Comparison of ENCODE assay signal across 13 mouse cellular contexts in the genomic region with DNA sequence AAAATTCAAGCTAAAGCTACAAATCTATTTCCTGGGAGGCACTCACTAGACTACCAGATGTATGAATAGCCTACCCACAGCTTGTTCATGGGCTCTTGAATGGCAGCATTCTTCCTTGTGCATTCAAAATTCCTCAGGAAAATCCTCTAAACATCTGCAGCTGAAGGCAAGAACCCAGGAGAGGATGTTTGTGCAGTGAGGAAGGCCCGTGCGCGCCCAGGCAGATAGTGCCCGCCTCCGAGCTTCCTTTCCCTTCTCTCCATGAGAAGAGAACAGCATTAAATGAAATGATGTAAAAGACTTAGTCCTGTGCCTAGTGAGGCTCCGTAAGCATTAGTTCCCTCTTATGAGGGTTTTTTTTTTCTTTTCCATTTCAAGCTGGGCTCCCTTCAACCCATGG. TPM values are rescaled to one million over a fixed set of nuclear protein-coding genes. Genes with fewer than 3 reads are reported as not detected.
A peak's percentile ranks its signal among the peaks of the same experiment; 100 is the strongest.
DNase-seq lines count a peak whose midpoint lies in the region; ATAC-seq and TF ChIP-seq lines count a peak whose summit lies in the region.
"Had no signal": no experiment of that assay in that cellular context is flagged by ENCODE, and none has a peak within 500 bp of the region (broad histone marks: within the 10 kb centered on the region; RNA-seq: fewer than 3 reads in every experiment).

No protein-coding gene starts in this region.

- DNase-seq in heart, adult 11 months, result peak; percentile 82
- DNase-seq in heart, adult 8-10 months (ENCODE audit: low spot score), result no peak
- peak; percentile 49 for DNase-seq in intestine, embryonic 14.5 days (ENCODE audit: low spot score)
- no peak for DNase-seq in lung, adult 2 months
- DNase-seq in limb, embryonic 14.5 days (ENCODE audit: low spot score), result no peak
- no peak for DNase-seq in testis, postnatal 14 days (ENCODE audit: low spot score)
- DNase-seq: adrenal gland, adult 2 months; cerebellum, adult 2 months; left cerebral cortex, postnatal 4 days; lung, postnatal 36 days had no signal

- no peaks in the 10 kb centered on the region for H3K36me3 ChIP-seq in intestine, embryonic 14.5 days (ENCODE audit: control insufficient read depth, insufficient read depth, low read length)
- no peaks in the 10 kb centered on the region for H3K36me3 ChIP-seq in intestine, embryonic 16.5 days (ENCODE audit: control insufficient read depth, insufficient read depth, low read length)
- no peaks in the 10 kb centered on the region for H3K36me3 ChIP-seq in lung, embryonic 16.5 days (ENCODE audit: control insufficient read depth, insufficient read depth, low read length)
- H3K36me3 ChIP-seq in limb, embryonic 14.5 days (ENCODE audit: control insufficient read depth, insufficient read depth, low read length), result no peaks in the 10 kb centered on the region
- H3K36me3 ChIP-seq: midbrain, embryonic 12.5 days had no signal

- no peaks in the 10 kb centered on the region for H3K9me3 ChIP-seq in intestine, embryonic 14.5 days (ENCODE audit: control insufficient read depth, low read length)
- no peaks in the 10 kb centered on the region for H3K9me3 ChIP-seq in intestine, embryonic 16.5 days (ENCODE audit: control insufficient read depth, low read length)
- no peaks in the 10 kb centered on the region for H3K9me3 ChIP-seq in lung, embryonic 16.5 days (ENCODE audit: control insufficient read depth, low read length)
- no peaks in the 10 kb centered on the region for H3K9me3 ChIP-seq in limb, embryonic 14.5 days (ENCODE audit: control insufficient read depth, low read length)
- H3K9me3 ChIP-seq: midbrain, embryonic 12.5 days had no signal

- peaks cover 13% of the 10 kb centered on the region; the same call in 1 of the 2 replicates for H3K4me1 ChIP-seq in intestine, embryonic 14.5 days (replicated peaks; ENCODE audit: control insufficient read depth, insufficient read depth, low read length)
- H3K4me1 ChIP-seq in intestine, embryonic 16.5 days (ENCODE audit: control insufficient read depth, insufficient read depth, low read length), result peaks cover 10% of the 10 kb centered on the region
- H3K4me1 ChIP-seq in lung, embryonic 16.5 days (replicated peaks; ENCODE audit: control insufficient read depth, insufficient read depth, low read length), result peaks cover 19% of the 10 kb centered on the region
- H3K4me1 ChIP-seq in lung, adult 2 months (ENCODE audit: control insufficient read depth, insufficient read depth, low read length), result peaks cover 8% of the 10 kb centered on the region; the same call in 1 of the 2 replicates
- H3K4me1 ChIP-seq in limb, embryonic 14.5 days (ENCODE audit: control insufficient read depth, insufficient read depth, low read length), result peaks cover 7% of the 10 kb centered on the region
- H3K4me1 ChIP-seq: midbrain, embryonic 12.5 days had no signal

- H3K27me3 ChIP-seq in intestine, embryonic 14.5 days (replicated peaks; ENCODE audit: control insufficient read depth, insufficient read depth, low read length), result no peaks in the 10 kb centered on the region
- no peaks in the 10 kb centered on the region for H3K27me3 ChIP-seq in intestine, embryonic 16.5 days (replicated peaks; ENCODE audit: control insufficient read depth, insufficient read depth, low read length)
- H3K27me3 ChIP-seq in lung, embryonic 16.5 days (ENCODE audit: control insufficient read depth, insufficient read depth, low read depth, low read length), result no peaks in the 10 kb centered on the region
- no peaks in the 10 kb centered on the region for H3K27me3 ChIP-seq in limb, embryonic 14.5 days (ENCODE audit: control insufficient read depth, insufficient read depth, low read length)
- H3K27me3 ChIP-seq: midbrain, embryonic 12.5 days had no signal

- H3K9ac ChIP-seq in intestine, embryonic 14.5 days (ENCODE audit: low read length), result no peak overlapping the region
- no peak overlapping the region for H3K9ac ChIP-seq in intestine, embryonic 16.5 days (ENCODE audit: low read depth, low read length)
- no peak overlapping the region for H3K9ac ChIP-seq in lung, embryonic 16.5 days (ENCODE audit: low read length)
- H3K9ac ChIP-seq in limb, embryonic 14.5 days (ENCODE audit: low read depth, low read length, severe bottlenecking), result no peak overlapping the region
- H3K9ac ChIP-seq: midbrain, embryonic 12.5 days had no signal

- H3K4me3 ChIP-seq in intestine, embryonic 14.5 days (ENCODE audit: low read depth, low read length), result no peak overlapping the region
- no peak overlapping the region for H3K4me3 ChIP-seq in intestine, embryonic 16.5 days (ENCODE audit: low read length)
- no peak overlapping the region for H3K4me3 ChIP-seq in lung, embryonic 16.5 days (ENCODE audit: low read length)
- H3K4me3 ChIP-seq in lung, adult 2 months (replicated peaks; ENCODE audit: extremely low read depth, low read depth, low read length), result no peak overlapping the region
- no peak overlapping the region for H3K4me3 ChIP-seq in limb, embryonic 14.5 days (replicated peaks; ENCODE audit: low read length)
- H3K4me3 ChIP-seq: midbrain, embryonic 12.5 days had no signal

- 37% methylated on average over 6 of the region's 6 CpGs for WGBS in intestine, embryonic 14.5 days
- 72% methylated on average over 6 of the region's 6 CpGs for WGBS in intestine, embryonic 16.5 days
- 53% methylated on average over 6 of the region's 6 CpGs for WGBS in lung, embryonic 16.5 days
- 42% methylated on average over 6 of the region's 6 CpGs for WGBS in lung, adult 2 months
- 74% methylated on average over 6 of the region's 6 CpGs for WGBS in limb, embryonic 14.5 days

- no peak overlapping the region for H3K27ac ChIP-seq in intestine, embryonic 14.5 days (ENCODE audit: low read depth)
- H3K27ac ChIP-seq in intestine, embryonic 16.5 days (ENCODE audit: low read length), result no peak overlapping the region
- H3K27ac ChIP-seq in lung, embryonic 16.5 days (ENCODE audit: low read length), result peak overlapping the region; percentile 62
- H3K27ac ChIP-seq in limb, embryonic 14.5 days (replicated peaks; ENCODE audit: low read depth, low read length), result 0 out of 2 replicates have a peak overlapping the region, but pooled peaks have one; percentile 26
- H3K27ac ChIP-seq: midbrain, embryonic 12.5 days had no signal

- no peak for TF ChIP-seq CTCF in lung, adult 2 months (IDR thresholded peaks at IDR 0.05; ENCODE audit: insufficient read depth, low read length)

- H3K4me2 ChIP-seq in intestine, embryonic 14.5 days (ENCODE audit: low read length), result no peak overlapping the region
- no peak overlapping the region for H3K4me2 ChIP-seq in intestine, embryonic 16.5 days (ENCODE audit: low read depth, low read length)
- H3K4me2 ChIP-seq in lung, embryonic 16.5 days (ENCODE audit: low read depth, low read length), result no peak overlapping the region
- H3K4me2 ChIP-seq in limb, embryonic 14.5 days (replicated peaks; ENCODE audit: low read depth, low read length, severe bottlenecking), result no peak overlapping the region
- H3K4me2 ChIP-seq: midbrain, embryonic 12.5 days had no signal

- ATAC-seq in intestine, embryonic 14.5 days (replicated peaks; ENCODE audit: low FRiP score, low TSS enrichment, low read depth), result no peak
- no peak for ATAC-seq in intestine, embryonic 16.5 days
- no peak for ATAC-seq in lung, embryonic 16.5 days (ENCODE audit: low read depth)
- ATAC-seq in limb, embryonic 14.5 days (ENCODE audit: low FRiP score, low read depth), result no peak

- no peak for TF ChIP-seq POLR2A in lung, adult 2 months (IDR thresholded peaks at IDR 0.05; ENCODE audit: borderline replicate concordance, extremely low read depth, low read depth, low read length)
- TF ChIP-seq POLR2A in limb, embryonic 14.5 days (IDR thresholded peaks at IDR 0.05; ENCODE audit: borderline replicate concordance, extremely low read depth, insufficient read depth, insufficient read length), result no peak

RNA-seq across cellular contexts. Expression of a gene that starts 24.6 kb away (rescaled TPM):
- total RNA-seq in heart, adult 8-10 months (2022), result 10 to 100 TPM; 38.7 to 48.1 (median 43.9) TPM
- polyA plus RNA-seq in intestine, embryonic 14.5 days (2014; fragmentation: Nextera tagmentation; extraction: Ambion mirVana), result 309 and 368 TPM in 2 replicates
- polyA plus RNA-seq in intestine, embryonic 16.5 days (2015; fragmentation: Nextera tagmentation; extraction: Ambion mirVana), result 283 and 336 TPM in 2 replicates
- 243 and 279 TPM in 2 replicates for polyA plus RNA-seq in lung, embryonic 16.5 days (2015; fragmentation: Nextera tagmentation; extraction: Ambion mirVana)
- 24.4 and 37.4 TPM in 2 replicates for polyA plus RNA-seq in lung, adult 2 months (2012; rRNA removed)
- 104 and 127 TPM in 2 replicates for polyA plus RNA-seq in limb, embryonic 14.5 days (2012; rRNA removed)
- 231 and 262 TPM in 2 replicates for polyA plus RNA-seq in limb, embryonic 14.5 days (2014; fragmentation: Nextera tagmentation; extraction: Ambion mirVana)

Comparison
In these comparisons a context has a peak if more than half of its experiments do, and no peak if none do; other contexts are left out.
1. DNase-seq: peak in heart, adult 11 months (single experiment) and intestine, embryonic 14.5 days (single experiment); none in heart, adult 8-10 months (single experiment), lung, adult 2 months (single experiment), limb, embryonic 14.5 days (single experiment) and testis, postnatal 14 days (single experiment).
2. H3K27ac ChIP-seq: peak in lung, embryonic 16.5 days (single experiment) and limb, embryonic 14.5 days (single experiment); none in intestine, embryonic 14.5 days (single experiment) and intestine, embryonic 16.5 days (single experiment).